Mouse (Mus musculus): Measurements from ENCODE around the gene Arid5b.

Gene Arid5b

GRCm38 (mm10) chr10:68164723-68165706 lies 113.5 kb downstream of the Arid5b start:
- no peak for DNase-seq (ENCODE audit: low read depth)

- DNase-seq (ENCODE audit: low read depth): no peak
Measured at GRCm38 (mm10) chr10:68164137-68164536, 114.4 kb downstream of the Arid5b start.

- DNase-seq (ENCODE audit: low read depth): peak; percentile 37
Measured at GRCm38 (mm10) chr10:68159759-68160158, 118.8 kb downstream of the Arid5b start.

GRCm38 (mm10) chr10:68158555-68158954 lies 120.0 kb downstream of the Arid5b start:
- no peak for DNase-seq (ENCODE audit: low read depth)

GRCm38 (mm10) chr10:68157511-68157910 lies 121.0 kb downstream of the Arid5b start:
- DNase-seq (ENCODE audit: low read depth): no peak

GRCm38 (mm10) chr10:68156646-68157245 lies 121.8 kb downstream of the Arid5b start:
- DNase-seq (ENCODE audit: low read depth): no peak

- no peak for DNase-seq (ENCODE audit: low read depth)
Measured at GRCm38 (mm10) chr10:68156159-68156558, 122.4 kb downstream of the Arid5b start.

- DNase-seq (ENCODE audit: low read depth): no peak
Measured at GRCm38 (mm10) chr10:68155431-68156119, 123.0 kb downstream of the Arid5b start.

GRCm38 (mm10) chr10:68154046-68154765 lies 124.3 kb downstream of the Arid5b start:
- no peak for DNase-seq (ENCODE audit: low read depth)

GRCm38 (mm10) chr10:68153344-68154045 lies 125.0 kb downstream of the Arid5b start:
- no peak for DNase-seq (ENCODE audit: low read depth)

GRCm38 (mm10) chr10:68148495-68148894 lies 130.0 kb downstream of the Arid5b start:
- DNase-seq (ENCODE audit: low read depth): no peak

GRCm38 (mm10) chr10:68147730-68148129 lies 130.8 kb downstream of the Arid5b start:
- no peak for DNase-seq (ENCODE audit: low read depth)

- DNase-seq (ENCODE audit: low read depth): peak; percentile 85
Measured at GRCm38 (mm10) chr10:68146842-68147241, 131.7 kb downstream of the Arid5b start.

GRCm38 (mm10) chr10:68145286-68145950 lies 133.1 kb downstream of the Arid5b start:
- DNase-seq (ENCODE audit: low read depth): no peak

GRCm38 (mm10) chr10:68142501-68142900 lies 136.0 kb downstream of the Arid5b start:
- DNase-seq (ENCODE audit: low read depth): no peak

GRCm38 (mm10) chr10:68141567-68141966 lies 137.0 kb downstream of the Arid5b start:
- DNase-seq (ENCODE audit: low read depth): no peak

- no peak for DNase-seq (ENCODE audit: low read depth)
Measured at GRCm38 (mm10) chr10:68140871-68141270, 137.7 kb downstream of the Arid5b start.

GRCm38 (mm10) chr10:68140306-68140705 lies 138.2 kb downstream of the Arid5b start:
- DNase-seq (ENCODE audit: low read depth): no peak

- no peak for DNase-seq (ENCODE audit: low read depth)
Measured at GRCm38 (mm10) chr10:68138123-68138522, 140.4 kb downstream of the Arid5b start.

- no peak for DNase-seq (ENCODE audit: low read depth)
Measured at GRCm38 (mm10) chr10:68137151-68137833, 141.2 kb downstream of the Arid5b start.
